Mouse (Mus musculus): ENCODE results near the gene Mesp2. TPM values are rescaled to one million over a fixed set of nuclear protein-coding genes. Genes with fewer than 3 reads are reported as not detected.

The Mesp2 gene
- polyA plus RNA-seq, 1 experiment from 2014 or later: not detected

- H3K4me3 ChIP-seq (replicated peaks): peak overlapping the region; percentile 40
Observed at GRCm38 (mm10) chr7:79842163-79842562, 31.6 kb downstream of the Mesp2 start.

GRCm38 (mm10) chr7:79844090-79844802, 33.7 kb downstream of the Mesp2 start:
- ATAC-seq (ENCODE audit: insufficient read depth): 0 out of 2 replicates have a peak, but pooled peaks have one; percentile 19
- no peaks in the 10 kb centered on the region for H3K9me3 ChIP-seq (replicated peaks)
- no peak overlapping the region for H3K4me2 ChIP-seq
- WGBS (ENCODE audit: insufficient replicate concordance): 58% methylated on average over 8 of the region's 8 CpGs
- no peak overlapping the region for H3K9ac ChIP-seq
- no peak overlapping the region for H3K4me3 ChIP-seq (replicated peaks)
- peaks cover 13% of the 10 kb centered on the region for H3K4me1 ChIP-seq (replicated peaks)
- H3K27me3 ChIP-seq: peaks cover 26% of the 10 kb centered on the region
- H3K36me3 ChIP-seq (replicated peaks): no peaks in the 10 kb centered on the region
- peak overlapping the region; percentile 48; the same call in 1 of the 2 replicates for H3K27ac ChIP-seq (replicated peaks)

More at GRCm38 (mm10) chr7:79842163-79842562, 31.6 kb downstream of the Mesp2 start:
- Histone ChIP-seq H3K4me2 (peak overlapping the region; percentile 42), H3K9ac (no peak overlapping the region), H3K9me3 (replicated peaks) (no peaks in the 10 kb centered on the region), H3K36me3 (replicated peaks) (no peaks in the 10 kb centered on the region), H3K27me3 (peaks cover 8% of the 10 kb centered on the region), H3K27ac (replicated peaks) (peak overlapping the region; percentile 67), H3K4me1 (replicated peaks) (peaks cover 13% of the 10 kb centered on the region)
- peak; percentile 76 for ATAC-seq (ENCODE audit: insufficient read depth)
- 47% methylated on average over 7 of the region's 7 CpGs for WGBS (ENCODE audit: insufficient replicate concordance)

- Histone ChIP-seq H3K4me3 (replicated peaks) (no peak overlapping the region), H3K27me3 (peaks cover 35% of the 10 kb centered on the region), H3K4me2 (no peak overlapping the region), H3K27ac (replicated peaks) (no peak overlapping the region), H3K9ac (no peak overlapping the region), H3K4me1 (replicated peaks) (peaks cover 13% of the 10 kb centered on the region), H3K9me3 (replicated peaks) (no peaks in the 10 kb centered on the region), H3K36me3 (replicated peaks) (no peaks in the 10 kb centered on the region)
- ATAC-seq (ENCODE audit: insufficient read depth): no peak
- 56% methylated on average over 2 of the region's 2 CpGs for WGBS (ENCODE audit: insufficient replicate concordance)
Observed at GRCm38 (mm10) chr7:79846342-79846741, 35.8 kb downstream of the Mesp2 start.

- peaks cover 13% of the 10 kb centered on the region for H3K4me1 ChIP-seq (replicated peaks)
- WGBS (ENCODE audit: insufficient replicate concordance): 10% methylated on average over 51 of the region's 53 CpGs
- H3K27me3 ChIP-seq: peaks cover 35% of the 10 kb centered on the region
- no peak overlapping the region for H3K27ac ChIP-seq (replicated peaks)
- peak; percentile 27; the same call in 1 of the 2 replicates for ATAC-seq (ENCODE audit: insufficient read depth)
- no peak overlapping the region for H3K9ac ChIP-seq
- peak overlapping the region; percentile 29 for H3K4me3 ChIP-seq (replicated peaks)
- no peaks in the 10 kb centered on the region for H3K9me3 ChIP-seq (replicated peaks)
- no peaks in the 10 kb centered on the region for H3K36me3 ChIP-seq (replicated peaks)
- peak overlapping the region; percentile 51 for H3K4me2 ChIP-seq
Observed at GRCm38 (mm10) chr7:79847456-79848451, 37.2 kb downstream of the Mesp2 start.

- Histone ChIP-seq H3K27ac (replicated peaks) (no peak overlapping the region), H3K4me3 (replicated peaks) (no peak overlapping the region), H3K9me3 (replicated peaks) (no peaks in the 10 kb centered on the region), H3K9ac (no peak overlapping the region), H3K4me1 (replicated peaks) (peaks cover 4% of the 10 kb centered on the region; the same call in 1 of the 2 replicates), H3K27me3 (no peaks in the 10 kb centered on the region), H3K4me2 (no peak overlapping the region), H3K36me3 (replicated peaks) (no peaks in the 10 kb centered on the region)
- no peak for ATAC-seq (ENCODE audit: insufficient read depth)
- WGBS (ENCODE audit: insufficient replicate concordance): 57% methylated on average over 4 of the region's 4 CpGs
Observed at GRCm38 (mm10) chr7:79856305-79856704, 45.8 kb downstream of the Mesp2 start.

GRCm38 (mm10) chr7:79858202-79858934, 47.8 kb downstream of the Mesp2 start:
- Histone ChIP-seq H3K36me3 (replicated peaks) (no peaks in the 10 kb centered on the region), H3K9ac (no peak overlapping the region), H3K4me2 (no peak overlapping the region), H3K27me3 (no peaks in the 10 kb centered on the region), H3K4me3 (replicated peaks) (no peak overlapping the region), H3K27ac (replicated peaks) (no peak overlapping the region), H3K9me3 (replicated peaks) (no peaks in the 10 kb centered on the region), H3K4me1 (replicated peaks) (peaks cover 4% of the 10 kb centered on the region; the same call in 1 of the 2 replicates)
- WGBS (ENCODE audit: insufficient replicate concordance): 29% methylated on average over 11 of the region's 11 CpGs
- no peak for ATAC-seq (ENCODE audit: insufficient read depth)

- Histone ChIP-seq H3K27me3 (no peaks in the 10 kb centered on the region), H3K27ac (replicated peaks) (no peak overlapping the region), H3K4me2 (no peak overlapping the region), H3K9ac (no peak overlapping the region), H3K4me1 (replicated peaks) (peaks cover 4% of the 10 kb centered on the region; the same call in 1 of the 2 replicates), H3K36me3 (replicated peaks) (no peaks in the 10 kb centered on the region), H3K9me3 (replicated peaks) (no peaks in the 10 kb centered on the region), H3K4me3 (replicated peaks) (no peak overlapping the region)
- ATAC-seq (ENCODE audit: insufficient read depth): no peak
- 35% methylated on average over 9 of the region's 9 CpGs for WGBS (ENCODE audit: insufficient replicate concordance)
Observed at GRCm38 (mm10) chr7:79858956-79859630, 48.6 kb downstream of the Mesp2 start.

GRCm38 (mm10) chr7:79860811-79861210, 50.3 kb downstream of the Mesp2 start, which contains the start of gene Anpep:
Anpep (minus strand) TSS chr7:79861059.
- peaks cover 4% of the 10 kb centered on the region; the same call in 1 of the 2 replicates for H3K4me1 ChIP-seq (replicated peaks)
- no peak within 1 kb of the TSS for H3K4me2 ChIP-seq
- no peak for ATAC-seq (ENCODE audit: insufficient read depth)
- 67% methylated on average over 9 of the region's 9 CpGs for WGBS (ENCODE audit: insufficient replicate concordance)
- H3K27me3 ChIP-seq: no peaks in the 10 kb centered on the region
- no peaks in the 10 kb centered on the region for H3K36me3 ChIP-seq (replicated peaks)
- no peak within 1 kb of the TSS for H3K9ac ChIP-seq
- H3K27ac ChIP-seq (replicated peaks): no peak within 1 kb of the TSS
- no peak within 1 kb of the TSS for H3K4me3 ChIP-seq (replicated peaks)
- H3K9me3 ChIP-seq (replicated peaks): no peaks in the 10 kb centered on the region

GRCm38 (mm10) chr7:79861794-79862193, 51.3 kb downstream of the Mesp2 start:
- Histone ChIP-seq H3K27me3 (no peaks in the 10 kb centered on the region), H3K27ac (replicated peaks) (no peak overlapping the region), H3K4me3 (replicated peaks) (no peak overlapping the region), H3K36me3 (replicated peaks) (no peaks in the 10 kb centered on the region), H3K9ac (no peak overlapping the region), H3K9me3 (replicated peaks) (no peaks in the 10 kb centered on the region), H3K4me2 (no peak overlapping the region), H3K4me1 (replicated peaks) (peaks cover 4% of the 10 kb centered on the region; the same call in 1 of the 2 replicates)
- WGBS (ENCODE audit: insufficient replicate concordance): 46% methylated on average over 8 of the region's 8 CpGs
- no peak for ATAC-seq (ENCODE audit: insufficient read depth)
